Mouse (Mus musculus): Measurements from ENCODE around the gene Gbp9. TPM values are rescaled to one million over a fixed set of nuclear protein-coding genes. Genes with fewer than 3 reads are reported as not detected.
"Not testable (repeated sequence)": the region's sequence is repeated elsewhere in the genome, so short reads cannot be mapped to it uniquely, and the experiment has no call there.

The Gbp9 gene
- total RNA-seq, 1 experiment from 2014 or later, result 2.0 TPM

GRCm38 (mm10) chr5:105068356-105068755, 71.0 kb downstream of the Gbp9 start:
- not testable (repeated sequence) for ATAC-seq (replicated peaks in 1 of 2; ENCODE audit: insufficient read depth in 1 of 2, low FRiP score in 2 of 2, low TSS enrichment in 1 of 2, low read depth in 1 of 2, poor library complexity in 2 of 2, severe bottlenecking in 2 of 2)

DNA sequence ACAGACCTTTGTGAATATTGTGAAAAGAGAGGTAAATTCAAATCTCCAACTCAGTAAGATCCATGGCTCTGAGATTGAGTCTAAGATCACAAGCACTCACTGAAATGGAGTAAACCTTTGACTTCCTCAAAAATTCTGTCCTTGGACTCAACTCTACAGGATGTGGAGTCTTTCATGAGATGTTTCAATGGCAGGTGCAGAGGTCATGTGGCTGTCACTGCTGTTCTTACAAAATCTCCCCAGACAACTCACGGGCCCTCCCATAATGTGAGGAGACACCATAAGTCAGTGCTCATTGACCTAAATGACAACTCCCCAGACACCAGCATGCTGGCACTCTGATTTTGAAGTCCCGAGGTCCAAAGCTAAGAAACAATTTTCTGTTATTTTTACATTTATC, 74.9 kb downstream of the Gbp9 start:
- peak; percentile 49 to 64; a peak in 2 of 4 replicates for ATAC-seq (replicated peaks in 1 of 2; ENCODE audit: insufficient read depth in 1 of 2, low FRiP score in 2 of 2, low TSS enrichment in 1 of 2, low read depth in 1 of 2, poor library complexity in 2 of 2, severe bottlenecking in 2 of 2)

GRCm38 (mm10) chr5:105063321-105063720, 76.0 kb downstream of the Gbp9 start:
- no peak for ATAC-seq (replicated peaks in 1 of 2; ENCODE audit: insufficient read depth in 1 of 2, low FRiP score in 2 of 2, low TSS enrichment in 1 of 2, low read depth in 1 of 2, poor library complexity in 2 of 2, severe bottlenecking in 2 of 2)

GRCm38 (mm10) chr5:105062403-105062802, 76.9 kb downstream of the Gbp9 start:
- ATAC-seq (replicated peaks in 1 of 2; ENCODE audit: insufficient read depth in 1 of 2, low FRiP score in 2 of 2, low TSS enrichment in 1 of 2, low read depth in 1 of 2, poor library complexity in 2 of 2, severe bottlenecking in 2 of 2), result peak in 1 of 2 experiments; percentile 17; a peak in 1 of 4 replicates

DNA sequence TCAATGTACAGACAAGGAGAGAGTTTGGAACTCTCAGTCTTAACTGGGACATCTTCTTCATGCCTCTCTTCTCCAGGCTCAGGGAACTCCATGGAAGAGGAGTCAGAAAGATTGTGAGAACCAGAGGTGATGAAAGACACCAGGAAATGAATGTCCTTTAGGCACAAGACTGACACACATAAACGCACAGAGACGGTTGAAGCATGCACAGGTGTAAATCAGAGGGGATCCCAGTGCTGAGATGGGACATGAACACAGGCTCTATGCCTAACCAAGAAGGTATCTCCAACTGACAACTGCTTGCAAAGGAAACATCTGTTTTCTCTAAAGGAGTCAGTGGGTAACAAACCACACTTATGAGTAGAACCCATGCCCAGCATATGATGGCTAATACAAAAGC, 79.1 kb downstream of the Gbp9 start:
- no peak for ATAC-seq (replicated peaks in 1 of 2; ENCODE audit: insufficient read depth in 1 of 2, low FRiP score in 2 of 2, low TSS enrichment in 1 of 2, low read depth in 1 of 2, poor library complexity in 2 of 2, severe bottlenecking in 2 of 2)

DNA sequence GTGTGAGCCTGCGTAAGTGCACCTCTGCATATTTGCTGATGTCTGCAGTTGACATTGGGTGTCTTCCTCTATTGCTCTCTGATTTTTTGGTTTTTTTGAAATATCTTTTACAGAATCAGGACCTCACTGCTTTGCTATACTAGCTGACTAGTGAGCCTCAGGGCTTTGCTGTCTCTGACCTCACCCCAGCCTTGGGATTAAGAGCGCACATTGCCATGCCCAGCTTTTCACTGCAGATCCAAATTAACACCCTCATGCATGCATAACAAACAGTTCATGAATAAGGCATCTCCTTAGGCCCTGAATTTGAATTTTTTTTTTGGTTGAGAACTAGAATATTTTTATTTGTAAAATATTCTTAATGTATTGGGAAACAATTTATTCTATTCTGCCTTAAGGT, 84.1 kb downstream of the Gbp9 start:
- no peak for ATAC-seq (replicated peaks in 1 of 2; ENCODE audit: insufficient read depth in 1 of 2, low FRiP score in 2 of 2, low TSS enrichment in 1 of 2, low read depth in 1 of 2, poor library complexity in 2 of 2, severe bottlenecking in 2 of 2)

DNA sequence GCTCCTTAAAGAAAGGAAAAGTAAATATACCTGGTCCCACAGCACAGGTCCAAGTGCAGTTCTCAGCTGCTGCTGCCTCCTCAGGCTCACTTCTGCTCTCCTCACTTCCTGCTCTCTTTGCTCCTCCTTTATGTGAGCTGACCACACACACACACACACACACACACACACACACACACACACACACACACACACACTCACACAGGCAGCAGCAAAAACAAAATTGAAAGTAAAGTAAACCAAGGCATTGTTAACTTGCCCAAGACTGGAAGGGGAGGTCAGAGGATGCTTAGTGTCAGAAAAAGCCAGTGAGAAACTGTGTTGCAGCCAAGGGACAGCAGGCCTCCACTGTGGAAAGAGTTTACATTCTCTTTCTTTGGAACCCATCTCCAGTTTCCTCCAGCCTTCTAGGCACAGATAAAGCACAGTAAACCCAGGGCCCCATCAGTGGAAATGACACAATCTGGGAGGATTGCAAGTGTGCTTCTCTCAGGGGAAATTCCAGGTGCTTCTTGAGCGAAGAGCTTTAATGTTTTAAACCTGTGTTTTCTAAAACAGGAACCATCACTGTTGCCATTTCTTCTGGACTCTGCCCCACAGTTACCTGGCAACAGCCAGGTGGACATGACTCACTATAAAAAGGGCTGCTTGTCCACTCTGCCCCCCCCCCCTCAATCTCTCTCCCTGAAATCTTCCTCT, 85.7 kb downstream of the Gbp9 start:
- ATAC-seq (replicated peaks in 1 of 2; ENCODE audit: insufficient read depth in 1 of 2, low FRiP score in 2 of 2, low TSS enrichment in 1 of 2, low read depth in 1 of 2, poor library complexity in 2 of 2, severe bottlenecking in 2 of 2), result peak; percentile 51 to 63; a peak in 3 of 4 replicates

DNA sequence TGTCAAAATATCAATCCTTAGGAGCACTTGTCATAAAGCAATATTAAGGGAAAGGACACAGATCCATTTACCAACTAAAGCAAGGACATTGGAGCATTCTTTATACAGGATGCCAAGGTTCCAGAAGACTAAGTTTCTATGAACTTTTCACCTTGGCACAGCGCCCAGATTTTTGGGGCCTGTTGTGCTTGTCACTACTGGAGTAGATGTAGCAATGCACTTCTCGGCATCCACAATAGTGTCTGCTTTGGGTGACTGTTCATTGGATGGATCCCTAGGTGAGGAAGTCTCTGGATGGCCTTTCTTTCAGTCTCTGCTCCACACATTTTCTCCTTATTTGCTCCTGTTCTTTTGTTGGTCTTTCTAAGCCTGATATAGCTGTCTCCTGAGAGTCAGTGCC, 107.0 kb downstream of the Gbp9 start:
- no peak for ATAC-seq (replicated peaks in 1 of 2; ENCODE audit: insufficient read depth in 1 of 2, low FRiP score in 2 of 2, low TSS enrichment in 1 of 2, low read depth in 1 of 2, poor library complexity in 2 of 2, severe bottlenecking in 2 of 2)

Other genes starting within 250 kb of the Gbp9 start
- gene Abcg3, start 156.8 kb downstream of the Gbp9 start, total RNA-seq (2017), result 14.9 and 15.6 TPM in 2 replicates
- gene Gbp8, start within 50 bp of the Gbp9 start, total RNA-seq (2017), result 6.6 and 9.1 TPM in 2 replicates
- gene Gbp4, start within 50 bp of the Gbp9 start, total RNA-seq (2017), result 1.2 and 4.2 TPM in 2 replicates
- gene Gbp10, start 100.0 kb upstream of the Gbp9 start, total RNA-seq (2017), result 0.69 and 0.88 TPM in 2 replicates
- 0.88 TPM in 1 of 2 replicates, not detected in the other for gene Gm43302, start 154.2 kb upstream of the Gbp9 start, total RNA-seq (2017)
- gene Gbp6, start 154.2 kb upstream of the Gbp9 start, total RNA-seq (2017), result 14.3 and 18.6 TPM in 2 replicates